Mouse (Mus musculus) urinary bladder, postnatal 14 days (tissue): ENCODE results near the gene Zfp710.
"Not testable (repeated sequence)": the region's sequence is repeated elsewhere in the genome, so short reads cannot be mapped to it uniquely, and the experiment has no call there.

Experiments
- DNase-seq: peaks from one replicate; pipeline ENCODE4 v3.0.0; 2021; ENCODE audit warnings: low spot score

The Zfp710 gene

GRCm38 (mm10) chr7:80114451-80115223 is 90.0 kb downstream of the Zfp710 start:
- DNase-seq: peak; percentile 54

GRCm38 (mm10) chr7:80115224-80115590 is 90.6 kb downstream of the Zfp710 start, which contains the start of gene Idh2:
Gene Idh2, minus strand, starts transcription at chr7:80115392.
- peak; percentile 94 for DNase-seq

GRCm38 (mm10) chr7:80116158-80116557 is 91.5 kb downstream of the Zfp710 start:
- DNase-seq: no peak

GRCm38 (mm10) chr7:80119198-80119597 is 94.6 kb downstream of the Zfp710 start:
- no peak for DNase-seq

GRCm38 (mm10) chr7:80121083-80121482 is 96.5 kb downstream of the Zfp710 start:
- no peak for DNase-seq

- peak; percentile 20 for DNase-seq
These were observed 98.5 kb downstream of the Zfp710 start for GRCm38 (mm10) chr7:80123115-80123514.

GRCm38 (mm10) chr7:80123672-80124071 is 99.1 kb downstream of the Zfp710 start:
- no peak for DNase-seq

GRCm38 (mm10) chr7:80129278-80129677 is 104.7 kb downstream of the Zfp710 start:
- DNase-seq: no peak

GRCm38 (mm10) chr7:80130344-80131055 is 105.9 kb downstream of the Zfp710 start:
- no peak for DNase-seq

GRCm38 (mm10) chr7:80131315-80131714 is 106.7 kb downstream of the Zfp710 start:
- not testable (repeated sequence) for DNase-seq

- peak; percentile 61 for DNase-seq
These were observed 107.9 kb downstream of the Zfp710 start for GRCm38 (mm10) chr7:80132541-80132940.

GRCm38 (mm10) chr7:80134454-80135172 is 110.0 kb downstream of the Zfp710 start:
- peak; percentile 84 for DNase-seq

- DNase-seq: no peak
These were observed 110.5 kb downstream of the Zfp710 start for GRCm38 (mm10) chr7:80135173-80135532.

- DNase-seq: no peak
These were observed 113.8 kb downstream of the Zfp710 start for GRCm38 (mm10) chr7:80138375-80138774.

GRCm38 (mm10) chr7:80140815-80141214 is 116.2 kb downstream of the Zfp710 start:
- DNase-seq: peak; percentile 79
